Mouse (Mus musculus) ovary, adult 18-20 months (tissue): Measurements from ENCODE around the gene Gm5771.
"Not testable (repeated sequence)": the region's sequence is repeated elsewhere in the genome, so short reads cannot be mapped to it uniquely, and the experiment has no call there.

Experiments used
- DNase-seq: peaks from one replicate; pipeline ENCODE4 v3.0.0; 2022; ENCODE audit warnings: low spot score, mixed read lengths

The Gm5771 gene

DNA sequence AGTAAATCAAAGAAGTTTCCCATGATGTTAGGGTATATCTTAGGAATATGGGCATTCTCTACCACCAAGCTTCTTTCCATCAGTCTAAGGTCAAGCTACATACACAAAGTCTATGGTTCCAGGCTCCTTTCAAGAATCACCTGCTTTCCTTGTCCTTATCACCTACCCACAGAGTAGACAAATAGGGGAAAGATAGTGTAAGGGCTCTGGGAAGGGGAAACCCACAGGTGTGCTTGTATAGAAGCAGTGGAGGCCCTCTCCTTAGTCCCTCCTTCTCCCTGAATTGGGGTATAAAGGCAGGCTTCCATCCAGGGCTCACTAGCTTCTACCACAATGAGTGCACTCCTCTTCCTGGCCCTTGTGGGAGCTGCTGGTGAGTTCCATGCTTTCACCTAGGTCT, at the start of gene Gm5771:
Gene Gm5771, plus strand, starts transcription at position 301 of the 400 bp plus-strand sequence.
- DNase-seq = not testable (repeated sequence)

DNA sequence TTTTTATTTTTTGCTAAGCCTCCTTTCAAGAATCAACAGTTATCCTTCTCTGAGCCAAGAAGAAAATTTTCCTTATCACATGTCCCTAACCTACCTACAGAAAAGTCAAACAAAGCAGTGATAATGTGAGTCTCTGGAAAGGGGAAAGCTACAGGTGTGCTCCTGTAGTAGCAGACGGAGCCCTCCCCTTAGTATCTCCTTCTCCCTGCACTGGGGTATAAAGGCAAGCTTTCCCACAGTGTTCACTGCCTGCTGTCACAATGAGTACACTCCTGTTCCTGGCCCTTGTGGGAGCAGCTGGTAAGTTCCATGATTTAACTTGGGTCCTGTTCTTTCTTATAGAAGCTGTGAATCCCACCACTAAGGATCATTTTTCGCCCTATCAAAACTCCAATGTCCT, 38.2 kb upstream of the Gm5771 start, which contains the start of gene Try10:
Gene Try10, plus strand, starts transcription at position 174 of the 400 bp plus-strand sequence.
- DNase-seq = no peak

DNA sequence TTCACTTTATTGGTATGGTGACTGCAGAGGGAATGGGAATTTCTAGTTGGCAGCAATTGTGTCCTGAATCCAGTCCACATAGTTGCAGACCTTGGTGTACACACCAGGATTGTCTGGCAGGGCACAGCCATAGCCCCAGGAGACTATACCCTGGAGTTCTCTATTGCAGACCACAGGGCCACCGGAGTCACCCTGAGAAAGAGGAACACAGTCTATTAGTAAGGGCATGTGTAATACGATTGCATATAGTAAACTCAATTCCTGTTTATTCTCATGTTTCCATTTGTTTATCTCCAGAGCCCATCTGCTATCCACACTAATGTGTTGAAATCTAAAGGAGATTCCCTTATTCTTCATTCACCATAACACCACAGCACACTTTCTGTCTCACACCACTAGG, 18.4 kb upstream of the Gm5771 start:
- not testable (repeated sequence) for DNase-seq

DNA sequence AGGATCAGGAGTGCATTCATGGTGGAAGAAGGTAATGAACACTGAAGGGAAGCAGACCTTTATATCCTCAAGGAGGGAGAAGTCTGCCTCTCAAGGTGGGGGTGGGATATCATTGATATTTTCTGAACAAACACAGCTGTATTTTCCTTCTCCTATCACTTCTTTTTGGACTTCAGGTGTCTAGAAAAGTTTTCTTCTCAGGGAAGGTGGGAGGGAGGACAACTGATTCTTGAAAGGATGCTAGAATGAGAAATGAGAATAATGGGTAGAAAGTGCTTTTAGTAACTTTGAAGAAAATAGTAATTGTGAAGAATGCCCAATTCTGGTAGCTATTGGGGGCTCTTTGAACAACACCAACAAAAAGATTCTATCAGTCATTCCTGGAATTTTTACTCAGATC, 14.6 kb upstream of the Gm5771 start, which contains the start of gene Prss3:
Gene Prss3, minus strand, starts transcription at position 101 of the 400 bp plus-strand sequence.
- not testable (repeated sequence) for DNase-seq

DNA sequence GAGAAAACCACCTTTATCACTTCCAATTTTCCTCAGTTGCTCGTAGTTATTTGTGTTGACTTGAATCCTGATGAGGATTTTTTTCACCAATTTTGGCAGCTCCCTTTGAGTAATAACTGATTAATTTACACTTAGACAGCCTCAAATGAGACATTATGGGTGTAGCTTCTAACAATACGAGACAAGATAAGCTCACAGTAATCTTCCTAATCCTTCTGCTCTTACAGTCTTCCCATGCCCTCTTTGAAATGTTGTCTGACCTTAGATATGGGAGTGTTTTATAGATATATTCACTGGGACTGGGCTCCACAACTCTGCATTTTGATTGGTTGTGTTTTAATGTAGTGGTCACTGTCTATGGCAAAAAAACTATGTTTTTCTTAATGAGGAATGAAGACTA, 5.4 kb upstream of the Gm5771 start:
- no peak for DNase-seq

DNA sequence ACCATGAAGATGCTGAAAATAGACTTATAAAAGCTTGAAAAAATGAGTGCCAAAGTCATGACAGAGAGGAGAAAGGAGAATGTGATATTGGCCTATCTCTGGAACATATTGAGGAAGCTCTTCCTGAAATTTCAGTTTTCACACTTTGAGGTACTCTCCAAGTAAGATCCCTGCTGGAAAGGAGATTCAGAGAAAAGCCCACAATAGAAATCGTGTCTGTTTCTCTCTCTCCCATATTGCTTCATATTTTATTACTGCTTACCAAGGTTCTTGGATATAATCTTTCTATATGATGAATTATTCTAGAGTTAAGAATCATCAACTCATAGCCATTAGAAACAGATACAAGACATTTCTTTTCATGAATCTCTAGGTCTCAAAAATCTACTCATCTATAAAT, 516 bp upstream of the Gm5771 start:
- DNase-seq = not testable (repeated sequence)

DNA sequence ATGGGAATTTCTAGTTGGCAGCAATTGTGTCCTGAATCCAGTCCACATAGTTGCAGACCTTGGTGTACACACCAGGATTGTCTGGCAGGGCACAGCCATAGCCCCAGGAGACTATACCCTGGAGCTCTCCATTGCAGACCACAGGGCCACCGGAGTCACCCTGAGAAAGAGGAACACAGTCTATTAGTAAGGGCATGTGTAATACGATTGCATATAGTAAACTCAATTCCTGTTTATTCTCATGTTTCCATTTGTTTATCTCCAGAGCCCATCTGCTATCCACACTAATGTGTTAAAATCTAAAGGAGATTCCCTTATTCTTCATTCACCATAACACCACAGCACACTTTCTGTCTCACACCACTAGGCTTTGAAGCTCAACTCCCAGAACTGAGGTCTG, 50.1 kb downstream of the Gm5771 start:
- DNase-seq = not testable (repeated sequence)

DNA sequence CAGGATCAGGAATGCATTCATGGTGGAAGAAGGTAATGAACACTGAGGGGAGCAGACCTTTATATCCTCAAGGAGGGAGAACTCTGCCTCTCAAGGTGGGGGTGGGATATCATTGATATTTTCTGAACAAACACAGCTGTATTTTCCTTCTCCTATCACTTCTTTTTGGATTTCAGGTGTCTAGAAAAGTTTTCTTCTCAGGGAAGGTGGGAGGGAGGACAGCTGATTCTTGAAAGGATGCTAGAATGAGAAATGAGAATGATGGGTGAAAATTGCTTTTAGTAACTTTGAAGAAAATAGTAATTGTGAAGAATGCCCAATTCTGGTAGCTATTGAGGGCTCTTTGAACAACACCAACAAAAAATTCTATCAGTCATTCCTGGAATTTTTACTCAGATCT, 53.9 kb downstream of the Gm5771 start, which contains the start of gene Gm10334:
Gene Gm10334, minus strand, starts transcription at position 101 of the 400 bp plus-strand sequence.
- not testable (repeated sequence) for DNase-seq
